Mouse (Mus musculus): ENCODE data around the gene Vmn2r54.
"Not testable (repeated sequence)": the region's sequence is repeated elsewhere in the genome, so short reads cannot be mapped to it uniquely, and the experiment has no call there.

Gene Vmn2r54

DNA sequence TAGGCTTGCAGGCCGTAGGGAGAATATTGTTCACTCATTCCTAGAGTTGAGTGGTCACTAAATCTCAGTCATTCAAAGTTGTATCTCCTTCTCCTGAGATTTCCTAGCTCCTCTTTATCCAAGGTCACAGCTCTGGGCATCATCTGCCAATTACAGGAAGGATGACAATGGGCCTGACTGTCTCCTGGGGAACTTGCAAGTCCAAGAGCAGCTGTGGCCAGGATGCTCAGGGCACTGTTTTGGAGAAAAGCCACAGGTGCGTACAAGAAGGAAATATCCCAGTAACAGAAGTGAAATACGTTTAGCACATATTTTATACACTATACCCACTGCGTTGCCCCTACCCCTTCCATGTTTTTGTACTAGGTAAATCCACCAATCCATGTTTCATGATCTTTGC, at the start of gene Vmn2r54:
TSS of gene Vmn2r54 (minus strand) at position 101 of the 400 bp plus-strand sequence.
- DNase-seq (ENCODE audit: low read depth): not testable (repeated sequence)

DNA sequence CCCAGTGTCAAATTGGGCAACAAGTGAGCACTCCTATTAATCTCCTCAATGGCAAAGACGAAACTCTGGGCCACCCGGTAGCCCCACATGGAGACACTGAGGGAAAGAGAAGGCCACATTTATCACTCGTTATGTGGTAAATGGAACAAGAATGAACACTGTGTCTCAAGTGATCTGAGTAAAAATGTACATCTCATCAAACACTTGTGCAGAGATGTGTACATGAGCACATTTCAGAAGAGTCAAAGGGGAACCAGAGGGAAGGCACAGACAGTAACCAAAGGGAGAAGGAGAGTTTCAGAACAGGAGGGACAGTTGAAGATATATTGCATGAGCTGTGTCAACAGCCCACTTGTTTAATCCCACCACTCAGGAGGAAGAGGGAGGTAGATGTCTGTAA, 44.8 kb upstream of the Vmn2r54 start, which contains the start of gene Vmn2r55:
TSS of gene Vmn2r55 (minus strand) at position 101 of the 400 bp plus-strand sequence.
- not testable (repeated sequence) for DNase-seq (ENCODE audit: low read depth)

DNA sequence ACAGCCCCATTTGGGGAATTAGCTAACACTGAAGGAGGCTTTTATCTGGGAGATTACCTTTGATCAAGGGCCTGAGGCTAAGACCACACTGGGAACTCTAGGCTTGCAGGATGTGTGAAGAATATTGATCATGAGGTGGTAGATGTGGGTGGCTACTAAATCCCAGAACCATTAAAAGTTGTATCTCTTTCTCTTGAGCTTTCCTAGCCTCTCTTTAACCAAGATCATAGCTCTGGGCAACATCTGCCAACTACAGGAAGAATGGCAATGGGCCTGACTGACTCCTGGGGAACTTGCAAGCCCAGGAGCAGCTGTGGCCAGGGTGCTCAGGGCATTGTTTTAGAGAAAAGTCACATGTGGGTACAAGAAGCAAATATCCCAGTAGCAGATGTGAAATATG, 31.4 kb downstream of the Vmn2r54 start, which contains the start of gene Vmn2r53:
TSS of gene Vmn2r53 (minus strand) at position 101 of the 400 bp plus-strand sequence.
- DNase-seq (ENCODE audit: low read depth): no peak

All from c-Kit-positive CD71-positive TER-119-negative erythroid progenitor cells, embryonic 14.5 days (primary cell).